Mouse (Mus musculus) C2C12 (cell line): Measurements from ENCODE around the gene Kcnip1. TPM values are rescaled to one million over a fixed set of nuclear protein-coding genes. Genes with fewer than 3 reads are reported as not detected.

Experiments used
- H3K27me3 ChIP-seq: one replicate; pipeline ENCODE4 v1.6.1; 2011; ENCODE audit not compliant: control insufficient read depth, insufficient read depth, insufficient read length
- H3K36me3 ChIP-seq: one replicate; pipeline ENCODE4 v1.6.1; 2011; ENCODE audit not compliant: control insufficient read depth, insufficient read depth
- H3K4me3 ChIP-seq: one replicate; pipeline ENCODE4 v1.5.1; 2011; ENCODE audit warnings: mild to moderate bottlenecking, control low read depth; ENCODE audit not compliant: poor library complexity, insufficient read depth, severe bottlenecking
- H3K79me2 ChIP-seq: one replicate; pipeline ENCODE4 v1.6.1; 2011; ENCODE audit not compliant: control insufficient read depth, insufficient read depth
- H3K79me3 ChIP-seq: one replicate; pipeline ENCODE4 v1.6.1; 2011; ENCODE audit warnings: low read depth, control low read depth
- H3ac ChIP-seq: one replicate; pipeline ENCODE3; 2011; ENCODE audit warnings: low read depth; ENCODE audit not compliant: control insufficient read depth, insufficient read length
- CEBPB ChIP-seq: IDR thresholded peaks from one replicate; pipeline ENCODE4 v1.6.1; 2011; ENCODE audit warnings: low read depth, mild to moderate bottlenecking, control low read depth, moderate library complexity
- CTCF ChIP-seq: IDR thresholded peaks from one replicate; pipeline ENCODE4 v1.5.1; 2011; ENCODE audit not compliant: control insufficient read depth, insufficient read depth, insufficient read length
- FOSL1 ChIP-seq: IDR thresholded peaks from one replicate; pipeline ENCODE4 v1.8.0; 2011; ENCODE audit warnings: mild to moderate bottlenecking, low read length; ENCODE audit not compliant: poor library complexity, insufficient read depth, severe bottlenecking
- MAX ChIP-seq: IDR thresholded peaks from one replicate; pipeline ENCODE4 v1.6.1; 2011; ENCODE audit warnings: mild to moderate bottlenecking, control low read depth
- MYOD1 ChIP-seq: IDR thresholded peaks from one replicate; pipeline ENCODE4 v1.6.1; 2011; ENCODE audit warnings: low read depth; ENCODE audit not compliant: control insufficient read depth, insufficient read length
- MYOG ChIP-seq: IDR thresholded peaks from one replicate; pipeline ENCODE4 v1.6.1; 2011; ENCODE audit not compliant: control insufficient read depth, insufficient read length; ENCODE audit errors: extremely low read depth
- USF1 ChIP-seq: IDR thresholded peaks from one replicate; pipeline ENCODE4 v1.6.1; 2011; ENCODE audit warnings: low read depth, mild to moderate bottlenecking, control low read depth, moderate library complexity
- polyA plus RNA-seq: library from polyadenylated mRNA; unstranded; fragments of >200 nt; fragmentation: generic; extraction: Trizol; gene quantifications from one replicate; pipeline ENCODE4 v1.2.1, GENCODE M21; 2012; ENCODE audit warnings: missing spikeins

Gene Kcnip1
- polyA plus RNA-seq, 1 experiment = not detected

DNA sequence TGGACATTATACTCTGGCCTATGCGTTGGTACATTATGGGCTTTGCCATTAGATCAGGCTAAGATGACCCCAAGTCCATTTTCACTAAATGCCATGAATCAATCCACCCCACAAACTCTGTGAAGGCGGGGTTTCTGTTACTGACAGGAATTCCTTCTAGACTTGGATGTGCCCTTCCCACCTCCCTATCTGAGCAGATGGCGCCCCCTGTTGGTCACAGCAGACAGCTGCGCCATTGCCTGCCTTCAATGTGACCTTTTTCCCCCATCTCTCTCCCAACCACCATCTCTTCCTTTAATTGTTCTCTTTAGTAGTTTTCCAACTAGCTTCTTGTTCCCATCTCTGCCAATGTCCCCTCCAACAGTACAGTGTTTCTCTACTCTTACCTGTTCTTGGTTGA is 243.0 kb downstream of the Kcnip1 start:
- Histone ChIP-seq H3K36me3 (no peaks in the 10 kb centered on the region), H3ac (no peak overlapping the region)

DNA sequence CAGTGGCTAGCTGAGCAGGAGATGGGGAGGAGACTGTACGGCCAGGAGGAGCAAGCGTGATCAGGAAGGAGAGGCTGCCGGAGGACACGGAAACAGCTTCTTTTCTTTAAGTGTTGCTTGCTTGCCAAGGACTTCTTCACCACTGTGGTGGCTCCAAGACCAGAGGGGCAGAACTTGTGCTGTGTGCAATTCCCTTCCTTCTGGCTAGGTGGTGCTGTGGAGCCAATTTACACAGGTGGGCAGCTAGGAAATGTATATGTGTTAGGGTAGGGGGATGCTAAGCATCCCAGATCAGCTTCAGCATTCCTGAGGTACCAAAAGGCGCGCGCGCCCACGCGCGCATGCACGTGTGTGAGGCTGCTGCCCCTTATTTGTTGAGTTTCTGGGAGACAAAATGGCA is 243.5 kb downstream of the Kcnip1 start:
- H3K79me2 ChIP-seq = no peaks in the 10 kb centered on the region
- no peak overlapping the region for H3K4me3 ChIP-seq
- H3ac ChIP-seq = peak overlapping the region; percentile 24
- H3K27me3 ChIP-seq = no peaks in the 10 kb centered on the region
- TF ChIP-seq USF1 = no peak
- no peak for TF ChIP-seq MYOG
- no peak for TF ChIP-seq MAX
- no peaks in the 10 kb centered on the region for H3K79me3 ChIP-seq
- no peaks in the 10 kb centered on the region for H3K36me3 ChIP-seq

More for the DNA sequence above, 243.0 kb downstream of the Kcnip1 start:
- Histone ChIP-seq H3K4me3 (no peak overlapping the region), H3K27me3 (no peaks in the 10 kb centered on the region), H3K79me2 (no peaks in the 10 kb centered on the region), H3K79me3 (no peaks in the 10 kb centered on the region)
- TF ChIP-seq FOSL1 (no peak), CTCF (no peak), MYOG (no peak), MYOD1 (no peak), CEBPB (no peak)

DNA sequence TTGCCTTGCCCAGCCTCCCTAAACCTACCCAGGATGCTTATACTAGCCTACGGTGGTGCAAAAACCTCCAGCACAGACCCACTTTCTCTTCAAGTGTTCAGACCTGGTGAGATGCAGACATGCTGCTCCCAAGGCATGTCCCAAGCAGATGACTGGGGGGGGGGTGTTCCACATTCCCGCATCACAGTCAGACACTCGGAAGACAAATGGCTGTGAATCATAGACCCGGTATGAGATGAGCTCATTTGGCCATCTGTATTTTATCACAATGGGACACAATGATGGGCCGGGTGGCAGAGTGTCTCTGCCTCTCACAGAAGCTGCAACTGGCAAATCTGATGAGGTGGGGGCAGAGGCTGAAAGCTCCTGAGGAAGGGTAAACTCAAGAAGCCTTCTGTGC is 244.2 kb downstream of the Kcnip1 start:
- H3K36me3 ChIP-seq = no peaks in the 10 kb centered on the region
- no peaks in the 10 kb centered on the region for H3K79me2 ChIP-seq
- no peaks in the 10 kb centered on the region for H3K79me3 ChIP-seq
- H3K27me3 ChIP-seq = no peaks in the 10 kb centered on the region
- peak overlapping the region; percentile 24 for H3ac ChIP-seq
- TF ChIP-seq CTCF = no peak
- no peak for TF ChIP-seq CEBPB
- no peak for TF ChIP-seq USF1
- peak; percentile 27 for TF ChIP-seq MAX
- peak; percentile 33 for TF ChIP-seq MYOD1
- no peak for TF ChIP-seq MYOG
- TF ChIP-seq FOSL1 = peak; percentile 64
- no peak overlapping the region for H3K4me3 ChIP-seq

- H3K79me3 ChIP-seq = no peaks in the 10 kb centered on the region
- H3K27me3 ChIP-seq = no peaks in the 10 kb centered on the region
- H3K4me3 ChIP-seq = no peak overlapping the region
- no peaks in the 10 kb centered on the region for H3K36me3 ChIP-seq
- TF ChIP-seq FOSL1 (no peak), MAX (no peak), MYOG (no peak), USF1 (no peak), CEBPB (no peak), MYOD1 (no peak), CTCF (no peak)
- no peaks in the 10 kb centered on the region for H3K79me2 ChIP-seq
- no peak overlapping the region for H3ac ChIP-seq
Observed at GRCm38 (mm10) chr11:33747402-33747955, 245.5 kb downstream of the Kcnip1 start.

DNA sequence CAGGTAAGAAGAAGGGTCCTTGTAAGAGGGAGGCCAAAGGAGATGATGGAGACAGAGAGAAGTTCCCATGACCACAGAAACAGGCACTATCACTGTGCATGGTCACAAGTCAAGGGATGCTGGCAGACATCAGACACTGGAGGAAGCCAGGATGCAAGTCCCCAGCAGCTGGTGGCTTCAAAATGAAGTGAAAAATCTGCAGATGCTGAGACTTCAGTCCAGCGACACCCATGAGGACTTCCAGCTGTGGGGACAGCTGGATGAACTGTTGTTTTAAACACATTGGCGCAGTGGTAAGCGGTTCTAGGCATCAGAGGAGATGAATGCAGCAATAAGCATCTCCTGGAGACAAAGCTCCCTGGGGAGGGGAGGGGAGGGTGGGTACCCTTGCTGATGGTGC is 246.6 kb downstream of the Kcnip1 start:
- no peak overlapping the region for H3ac ChIP-seq
- no peaks in the 10 kb centered on the region for H3K27me3 ChIP-seq
- H3K36me3 ChIP-seq = no peaks in the 10 kb centered on the region
- H3K4me3 ChIP-seq = no peak overlapping the region
- TF ChIP-seq MAX (no peak), CEBPB (no peak), MYOG (no peak), CTCF (no peak), FOSL1 (no peak), MYOD1 (no peak), USF1 (no peak)
- no peaks in the 10 kb centered on the region for H3K79me2 ChIP-seq
- H3K79me3 ChIP-seq = no peaks in the 10 kb centered on the region

DNA sequence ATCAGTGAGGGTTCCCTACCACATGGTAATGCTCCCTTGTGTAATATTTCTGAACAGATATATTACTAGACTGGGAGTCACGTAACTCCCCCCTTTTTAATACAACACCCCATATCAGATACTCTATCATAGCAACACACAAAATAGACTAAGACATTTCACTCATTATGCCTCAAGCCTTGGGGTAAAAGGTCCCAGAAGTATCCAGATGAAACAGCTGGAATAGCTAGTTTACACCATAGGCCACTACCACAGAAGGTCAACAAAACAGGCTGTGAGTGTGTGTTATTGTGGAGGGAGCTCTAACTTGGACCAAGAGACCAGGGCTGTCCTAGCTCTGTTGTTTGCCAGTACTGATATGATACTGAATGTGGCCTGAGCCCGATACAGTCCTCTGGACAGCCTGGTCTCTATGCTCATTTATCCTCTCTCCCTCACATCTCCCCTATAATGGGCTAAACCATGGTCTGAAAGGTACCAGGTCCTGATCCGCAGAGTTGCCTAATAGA is 247.1 kb downstream of the Kcnip1 start:
- Histone ChIP-seq H3K27me3 (peaks cover under 1% of the 10 kb centered on the region), H3K4me3 (no peak overlapping the region), H3K79me2 (no peaks in the 10 kb centered on the region), H3K36me3 (no peaks in the 10 kb centered on the region), H3K79me3 (no peaks in the 10 kb centered on the region), H3ac (no peak overlapping the region)
- no peak for TF ChIP-seq USF1
